Mouse (Mus musculus) brain, embryonic 18.5 days (tissue): ENCODE results near the gene Adra1b.

ENCODE experiments used
- DNase-seq: peaks from one replicate; pipeline ENCODE4 v3.0.0-alpha.2; 2012; ENCODE audit warnings: low read depth, low spot score

Gene Adra1b

DNA sequence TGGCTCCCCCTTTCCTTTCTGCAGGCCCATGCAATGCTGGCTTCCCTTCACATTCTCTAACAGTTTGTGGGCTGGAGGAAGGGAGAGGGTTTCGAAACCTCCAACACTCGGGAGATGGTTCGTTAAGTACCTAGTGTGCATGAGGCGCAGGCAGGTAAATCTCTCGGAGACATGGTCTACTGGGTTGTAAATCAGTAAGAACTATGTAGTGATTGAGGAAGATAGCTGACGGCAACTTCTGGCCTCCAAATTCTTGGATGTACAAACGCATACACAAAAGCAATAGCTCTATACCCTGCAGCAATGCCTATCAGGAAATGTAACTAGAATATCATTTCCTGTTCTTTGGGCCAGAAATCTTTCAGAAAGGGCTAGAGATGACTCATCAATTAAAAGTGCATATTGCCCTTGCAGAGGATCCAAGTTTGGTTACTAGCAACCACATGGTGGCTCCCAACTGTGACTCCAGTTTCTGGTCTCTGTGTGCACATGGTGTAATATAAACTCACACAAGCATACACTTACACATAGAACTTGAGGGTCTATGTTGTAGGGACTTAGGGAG, 172.2 kb downstream of the Adra1b start:
- DNase-seq, result no peak

DNA sequence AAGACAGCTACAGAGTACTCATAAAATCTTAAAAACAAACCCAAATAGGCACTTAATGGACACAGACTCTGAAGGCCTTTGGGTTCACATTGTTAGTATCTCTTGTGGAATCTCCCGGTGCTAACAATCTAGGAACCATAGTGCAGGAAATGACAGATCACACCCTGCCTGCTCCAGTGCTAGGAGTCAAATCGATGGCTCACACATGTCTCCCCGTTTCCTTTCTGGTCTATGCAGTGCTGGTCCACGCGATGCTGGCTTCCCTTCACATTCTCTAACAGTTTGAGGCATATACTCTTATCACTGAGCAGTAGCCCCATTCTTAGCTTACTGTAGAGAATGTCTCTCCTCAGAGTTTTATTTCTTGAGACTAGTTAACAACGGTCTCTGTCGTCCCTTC, 173.2 kb downstream of the Adra1b start:
- no peak for DNase-seq
